Mouse (Mus musculus): ENCODE measurements at regions not wholly inside any gene's neighbourhood (a gene's known extent, or its start where the extent isn't known, plus 50 kb on each side); places are given as distances from the start of the nearest gene placed in this dataset.

DNA sequence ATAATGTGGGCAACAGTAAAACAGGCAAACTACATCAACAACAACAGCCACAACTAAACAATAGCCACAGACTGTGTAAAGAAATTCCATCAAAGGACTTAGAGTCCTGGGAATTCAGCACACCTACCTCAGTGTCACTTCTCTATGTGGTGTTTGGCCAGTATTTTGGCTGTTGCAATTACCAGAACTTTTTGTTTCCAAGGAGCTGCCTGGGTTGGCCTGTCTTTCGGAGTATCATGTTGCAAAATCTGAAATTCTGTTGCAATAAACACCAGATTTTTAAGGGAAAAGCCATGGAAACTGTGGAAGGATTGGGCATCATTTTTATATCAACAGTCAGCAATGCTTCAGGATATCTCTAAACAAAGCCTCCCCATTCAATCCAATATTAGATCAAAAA is 275.1 kb upstream of the Gm11146 start:
- Histone ChIP-seq H3K27me3 (replicated peaks) (no peaks in the 10 kb centered on the region), H3K4me1 (no peaks in the 10 kb centered on the region), H3K4me3 (replicated peaks) (no peak overlapping the region), H3K27ac (no peak overlapping the region), H3K4me2 (no peak overlapping the region), H3K36me3 (no peaks in the 10 kb centered on the region), H3K9me3 (no peaks in the 10 kb centered on the region), H3K9ac (no peak overlapping the region)
- WGBS, result 92% methylated on average over 1 of the region's 1 CpGs
- no peak for ATAC-seq (ENCODE audit: insufficient read depth, low FRiP score, low read depth)

DNA sequence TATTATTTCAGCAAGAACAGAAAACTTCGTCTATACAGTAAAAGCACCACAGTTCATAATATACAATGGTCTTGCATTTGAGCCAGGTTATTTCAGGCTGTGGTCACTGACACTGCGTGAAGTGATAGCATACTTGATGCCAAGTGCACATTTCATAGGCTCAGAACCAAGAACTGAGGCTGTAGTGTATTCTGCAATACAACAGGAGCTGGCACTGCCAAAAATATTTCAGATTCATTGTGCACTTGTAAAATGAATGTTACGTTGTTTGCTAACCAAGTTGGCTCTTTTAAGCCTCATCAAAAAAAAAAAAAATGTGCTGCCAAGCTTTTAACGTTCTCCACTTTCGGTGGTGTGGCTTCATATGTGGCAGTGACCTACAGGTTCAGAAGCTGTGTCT is 261.4 kb upstream of the Gm11146 start:
- no peak overlapping the region for H3K4me2 ChIP-seq
- H3K4me1 ChIP-seq, result no peaks in the 10 kb centered on the region
- ATAC-seq (ENCODE audit: insufficient read depth, low FRiP score, low read depth), result no peak
- no peak overlapping the region for H3K4me3 ChIP-seq (replicated peaks)
- WGBS, result 73% methylated on average over 5 of the region's 5 CpGs
- no peaks in the 10 kb centered on the region for H3K36me3 ChIP-seq
- no peaks in the 10 kb centered on the region for H3K27me3 ChIP-seq (replicated peaks)
- no peak overlapping the region for H3K27ac ChIP-seq
- H3K9ac ChIP-seq, result no peak overlapping the region
- no peaks in the 10 kb centered on the region for H3K9me3 ChIP-seq

DNA sequence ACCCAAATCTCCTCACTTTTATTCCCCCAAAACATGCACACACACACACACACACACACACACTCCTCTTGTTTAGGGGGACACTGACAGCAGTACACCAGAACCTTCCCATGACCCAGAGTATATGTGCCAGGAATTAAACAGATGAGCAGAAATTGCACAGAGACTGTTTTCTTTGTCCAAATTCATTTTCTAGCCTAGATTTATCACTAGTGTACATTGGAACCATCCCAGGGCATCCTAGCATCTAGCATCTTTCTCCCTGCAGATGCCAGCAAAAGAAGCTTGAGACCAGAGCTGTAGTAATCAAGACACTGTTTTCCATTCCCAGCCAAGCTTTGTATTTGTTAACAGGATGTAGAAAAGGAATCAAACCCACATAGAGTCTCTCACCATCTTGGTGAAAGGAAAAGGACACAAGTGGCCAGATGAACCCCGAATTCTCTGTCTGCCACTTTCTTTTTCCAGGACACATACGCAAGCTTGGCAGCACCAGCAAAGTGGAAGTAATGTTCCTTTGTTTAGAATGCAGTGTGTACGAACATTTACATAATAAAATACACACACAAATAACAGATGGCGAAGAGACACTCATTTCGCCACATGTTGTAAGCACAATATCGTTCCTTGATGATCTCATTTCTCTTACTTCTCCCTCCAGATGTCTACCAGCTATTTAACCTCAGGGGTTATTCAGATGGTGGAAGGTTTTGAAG is 250.3 kb upstream of the Gm11146 start:
- H3K9me3 ChIP-seq, result no peaks in the 10 kb centered on the region
- WGBS, result 74% methylated on average over 6 of the region's 6 CpGs
- H3K27me3 ChIP-seq (replicated peaks), result no peaks in the 10 kb centered on the region
- no peak for ATAC-seq (ENCODE audit: insufficient read depth, low FRiP score, low read depth)
- H3K9ac ChIP-seq, result no peak overlapping the region
- H3K4me3 ChIP-seq (replicated peaks), result no peak overlapping the region
- no peaks in the 10 kb centered on the region for H3K36me3 ChIP-seq
- no peaks in the 10 kb centered on the region for H3K4me1 ChIP-seq
- no peak overlapping the region for H3K27ac ChIP-seq
- no peak overlapping the region for H3K4me2 ChIP-seq

DNA sequence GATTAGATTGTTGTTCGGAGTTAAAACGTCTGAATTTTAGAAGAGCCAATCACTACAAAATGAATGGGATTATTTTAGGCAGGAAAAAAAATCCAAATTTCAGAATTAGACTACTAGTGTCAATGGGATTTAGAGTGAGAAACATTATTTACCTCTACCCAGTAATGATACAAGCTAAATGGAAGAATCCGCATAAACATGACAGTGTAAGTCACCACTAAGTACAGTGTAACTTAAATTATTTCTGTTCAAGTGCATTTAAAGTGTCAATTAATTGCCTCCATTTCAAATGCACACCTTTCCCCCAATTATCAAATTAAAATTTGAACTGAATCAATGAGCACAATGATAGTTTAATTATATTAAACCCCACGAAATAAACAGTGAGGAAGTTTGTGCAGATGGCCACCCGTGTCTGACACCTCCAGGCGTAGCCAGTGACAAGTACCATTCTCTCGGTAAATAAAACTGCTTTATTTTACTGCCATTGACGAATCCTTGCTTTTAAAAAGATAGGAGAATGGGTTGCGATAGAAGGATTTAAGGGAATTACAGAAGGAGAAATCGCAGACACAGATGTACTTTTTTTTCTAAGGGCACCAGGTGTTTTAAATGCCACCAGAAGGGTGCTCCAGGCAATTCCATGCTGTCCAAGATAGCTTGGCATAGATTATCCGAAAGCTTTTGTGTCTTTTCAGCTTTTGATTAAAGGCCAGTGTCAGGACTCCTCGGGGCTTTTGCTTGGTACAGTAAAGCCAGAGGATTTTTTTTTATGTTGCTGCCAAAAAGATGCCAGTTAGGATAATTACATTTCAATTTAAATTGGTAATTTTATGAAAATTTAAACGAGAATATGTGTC is 249.5 kb upstream of the Gm11146 start:
- ATAC-seq (ENCODE audit: insufficient read depth, low FRiP score, low read depth), result no peak
- no peaks in the 10 kb centered on the region for H3K4me1 ChIP-seq
- no peak overlapping the region for H3K27ac ChIP-seq
- no peak overlapping the region for H3K4me2 ChIP-seq
- 74% methylated on average over 13 of the region's 13 CpGs for WGBS
- no peak overlapping the region for H3K9ac ChIP-seq
- no peaks in the 10 kb centered on the region for H3K9me3 ChIP-seq
- no peaks in the 10 kb centered on the region for H3K27me3 ChIP-seq (replicated peaks)
- H3K36me3 ChIP-seq, result no peaks in the 10 kb centered on the region
- H3K4me3 ChIP-seq (replicated peaks), result no peak overlapping the region

DNA sequence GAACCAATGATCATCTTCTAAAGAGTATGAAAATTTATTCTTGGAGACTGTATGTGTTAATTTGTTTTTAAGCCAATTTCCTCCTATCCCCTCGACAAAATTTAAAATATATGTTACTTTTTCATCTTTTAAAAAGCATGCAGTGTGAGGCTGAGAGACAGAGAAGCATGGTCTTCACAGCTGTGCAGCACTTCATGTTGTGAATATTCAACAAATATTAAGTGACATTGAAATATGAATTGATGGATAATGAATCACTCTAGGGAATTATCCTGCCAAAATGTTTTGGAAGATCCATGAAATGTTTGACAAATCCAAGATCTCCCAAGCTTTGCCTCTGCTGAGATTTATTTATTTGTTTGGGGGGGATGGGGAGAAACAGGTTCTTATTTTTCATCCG is 233.9 kb upstream of the Gm11146 start:
- Histone ChIP-seq H3K9me3 (no peaks in the 10 kb centered on the region), H3K36me3 (no peaks in the 10 kb centered on the region), H3K9ac (no peak overlapping the region), H3K4me3 (replicated peaks) (no peak overlapping the region), H3K27me3 (replicated peaks) (no peaks in the 10 kb centered on the region), H3K27ac (no peak overlapping the region), H3K4me1 (no peaks in the 10 kb centered on the region), H3K4me2 (no peak overlapping the region)
- 62% methylated on average over 2 of the region's 2 CpGs for WGBS
- no peak for ATAC-seq (ENCODE audit: insufficient read depth, low FRiP score, low read depth)

DNA sequence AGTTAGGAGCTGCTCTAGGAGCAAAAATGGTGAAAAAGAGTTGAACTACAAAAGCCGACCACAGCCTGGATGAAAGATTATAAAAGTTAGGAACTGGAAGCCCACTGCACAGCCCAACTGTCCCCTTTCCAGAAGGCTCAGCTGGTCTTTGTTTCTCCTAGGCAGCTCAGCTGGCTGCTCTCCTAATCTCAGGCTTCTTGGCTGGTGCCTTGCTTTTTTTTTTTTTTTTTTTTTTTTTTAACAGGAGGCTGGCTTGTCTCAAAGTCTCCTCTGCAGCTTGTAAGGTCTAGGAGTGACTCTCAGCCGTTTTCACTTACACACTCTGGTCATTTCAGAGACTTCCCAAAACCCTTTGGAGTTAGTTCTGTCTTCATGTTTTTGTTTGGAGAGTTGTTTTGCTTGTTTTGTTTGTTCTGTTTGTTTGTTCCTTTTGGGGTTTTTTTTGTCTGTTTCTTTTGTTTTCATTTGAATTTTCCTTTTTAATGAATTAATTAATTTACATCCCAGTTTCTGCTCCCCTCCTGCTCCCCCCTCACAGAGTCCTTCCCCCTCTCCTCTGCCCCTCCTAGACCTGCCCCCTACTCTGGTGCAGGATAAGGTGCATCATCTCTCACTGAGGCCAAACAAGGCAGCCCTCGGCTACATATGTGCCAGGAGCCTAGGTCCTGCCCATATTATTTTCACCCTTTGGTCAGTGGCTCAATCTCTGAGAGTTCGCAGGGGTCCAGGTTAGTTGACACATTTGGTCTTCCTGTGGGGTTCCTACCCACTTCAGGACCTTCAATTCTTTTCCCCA is 225.6 kb upstream of the Gm11146 start:
- no peak overlapping the region for H3K4me3 ChIP-seq (replicated peaks)
- H3K9ac ChIP-seq, result no peak overlapping the region
- H3K4me1 ChIP-seq, result no peaks in the 10 kb centered on the region
- peak overlapping the region; percentile 18; the same call in 1 of the 2 replicates for H3K27ac ChIP-seq
- WGBS, result 54% methylated on average over 4 of the region's 4 CpGs
- H3K36me3 ChIP-seq, result no peaks in the 10 kb centered on the region
- H3K9me3 ChIP-seq, result no peaks in the 10 kb centered on the region
- peak; percentile 65; the same call in 1 of the 2 replicates for ATAC-seq (ENCODE audit: insufficient read depth, low FRiP score, low read depth)
- H3K4me2 ChIP-seq, result no peak overlapping the region
- no peaks in the 10 kb centered on the region for H3K27me3 ChIP-seq (replicated peaks)

DNA sequence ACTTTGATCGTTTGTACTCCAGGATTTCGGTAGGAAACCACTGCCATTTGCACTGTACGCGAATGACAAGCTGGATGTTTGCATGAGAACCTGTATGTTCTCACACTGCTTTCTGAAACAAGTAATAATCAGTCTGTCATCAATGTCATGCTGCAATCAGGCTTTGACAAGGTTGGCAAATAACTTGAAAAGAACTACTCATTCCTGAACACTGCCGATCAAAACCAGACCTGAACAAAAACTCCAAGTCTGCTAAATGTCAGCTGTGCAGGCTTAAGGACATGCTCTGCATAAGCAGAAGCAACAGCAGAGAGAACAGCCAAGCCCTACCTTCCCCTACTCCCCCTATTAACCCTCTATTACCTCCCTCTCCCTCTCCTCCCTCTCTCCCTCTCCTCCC is 197.8 kb upstream of the Gm11146 start:
- 48% methylated on average over 5 of the region's 5 CpGs for WGBS
- H3K9ac ChIP-seq, result no peak overlapping the region
- H3K4me2 ChIP-seq, result no peak overlapping the region
- ATAC-seq (ENCODE audit: insufficient read depth, low FRiP score, low read depth), result peak; percentile 63; the same call in 1 of the 2 replicates
- no peaks in the 10 kb centered on the region for H3K27me3 ChIP-seq (replicated peaks)
- no peak overlapping the region for H3K27ac ChIP-seq
- no peaks in the 10 kb centered on the region for H3K4me1 ChIP-seq
- H3K36me3 ChIP-seq, result no peaks in the 10 kb centered on the region
- H3K9me3 ChIP-seq, result no peaks in the 10 kb centered on the region
- no peak overlapping the region for H3K4me3 ChIP-seq (replicated peaks)

DNA sequence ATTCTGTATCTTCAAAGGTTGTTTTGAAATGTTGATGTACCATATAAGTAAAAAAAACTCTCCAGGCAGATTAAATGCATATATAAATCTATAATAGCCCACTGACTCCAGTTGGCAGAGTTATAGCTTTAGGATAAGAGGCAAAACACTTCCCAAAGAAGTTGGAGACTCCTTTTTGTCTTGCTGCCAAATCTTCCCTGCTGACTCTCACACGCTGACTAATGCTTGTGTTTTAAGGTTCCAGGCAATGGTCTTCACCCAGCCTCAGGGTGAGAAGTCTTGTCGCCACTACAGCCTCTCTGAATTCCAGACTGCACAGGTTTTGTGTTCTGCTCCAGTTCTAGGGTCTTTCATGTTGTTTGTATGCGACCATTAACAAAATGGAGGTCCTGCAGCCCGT is 195.0 kb upstream of the Gm11146 start:
- Histone ChIP-seq H3K4me2 (no peak overlapping the region), H3K4me1 (no peaks in the 10 kb centered on the region), H3K9me3 (no peaks in the 10 kb centered on the region), H3K36me3 (no peaks in the 10 kb centered on the region), H3K27ac (no peak overlapping the region), H3K27me3 (replicated peaks) (no peaks in the 10 kb centered on the region), H3K4me3 (replicated peaks) (no peak overlapping the region), H3K9ac (no peak overlapping the region)
- no peak for ATAC-seq (ENCODE audit: insufficient read depth, low FRiP score, low read depth)
- WGBS, result 56% methylated on average over 4 of the region's 4 CpGs

DNA sequence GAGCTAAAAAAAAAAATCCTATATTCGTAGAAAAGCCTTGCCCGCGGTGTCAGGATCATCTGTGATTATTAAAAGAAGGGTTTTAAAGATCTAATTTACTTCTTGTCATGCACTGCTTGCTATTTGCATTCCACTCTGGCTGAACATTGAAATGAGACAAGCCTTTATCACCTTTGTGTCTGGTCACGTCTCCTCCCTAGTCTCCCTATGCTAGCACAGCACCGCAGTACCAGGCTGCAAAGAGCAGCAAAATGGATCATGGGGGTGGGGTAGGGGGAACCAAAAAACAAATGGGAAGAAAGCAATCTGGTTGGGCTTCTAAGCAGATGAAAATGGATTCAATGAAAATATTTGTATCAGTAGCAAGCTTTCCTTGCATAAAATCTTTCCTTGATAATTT is 187.8 kb upstream of the Gm11146 start:
- Histone ChIP-seq H3K36me3 (no peaks in the 10 kb centered on the region), H3K27me3 (replicated peaks) (no peaks in the 10 kb centered on the region), H3K4me2 (no peak overlapping the region), H3K4me1 (no peaks in the 10 kb centered on the region), H3K9me3 (no peaks in the 10 kb centered on the region), H3K9ac (no peak overlapping the region), H3K27ac (no peak overlapping the region), H3K4me3 (replicated peaks) (no peak overlapping the region)
- 82% methylated on average over 5 of the region's 5 CpGs for WGBS
- ATAC-seq (ENCODE audit: insufficient read depth, low FRiP score, low read depth), result no peak

DNA sequence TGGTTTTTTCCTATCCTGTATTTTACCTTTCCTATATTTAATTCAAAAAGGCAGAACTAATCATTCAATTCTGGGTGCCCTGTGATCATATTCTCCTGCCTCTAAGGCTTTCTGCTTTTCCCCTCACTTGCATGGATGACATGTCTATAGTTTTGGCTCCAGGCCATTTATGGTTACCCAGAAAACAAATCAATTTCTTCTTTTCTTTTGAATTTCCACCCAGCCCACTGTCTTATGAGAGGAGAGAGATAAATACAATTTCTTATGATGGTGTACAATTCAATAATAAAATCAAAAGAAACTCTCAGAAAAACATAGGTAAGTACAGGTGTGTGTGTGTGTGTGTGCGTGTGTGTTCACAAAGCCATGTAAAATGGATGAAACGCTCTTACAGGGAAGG is 187.3 kb upstream of the Gm11146 start:
- H3K27ac ChIP-seq, result no peak overlapping the region
- no peak overlapping the region for H3K4me2 ChIP-seq
- H3K27me3 ChIP-seq (replicated peaks), result no peaks in the 10 kb centered on the region
- H3K9me3 ChIP-seq, result no peaks in the 10 kb centered on the region
- ATAC-seq (ENCODE audit: insufficient read depth, low FRiP score, low read depth), result no peak
- no peak overlapping the region for H3K9ac ChIP-seq
- no peaks in the 10 kb centered on the region for H3K36me3 ChIP-seq
- no peaks in the 10 kb centered on the region for H3K4me1 ChIP-seq
- H3K4me3 ChIP-seq (replicated peaks), result no peak overlapping the region
- WGBS, result 84% methylated on average over 2 of the region's 2 CpGs

DNA sequence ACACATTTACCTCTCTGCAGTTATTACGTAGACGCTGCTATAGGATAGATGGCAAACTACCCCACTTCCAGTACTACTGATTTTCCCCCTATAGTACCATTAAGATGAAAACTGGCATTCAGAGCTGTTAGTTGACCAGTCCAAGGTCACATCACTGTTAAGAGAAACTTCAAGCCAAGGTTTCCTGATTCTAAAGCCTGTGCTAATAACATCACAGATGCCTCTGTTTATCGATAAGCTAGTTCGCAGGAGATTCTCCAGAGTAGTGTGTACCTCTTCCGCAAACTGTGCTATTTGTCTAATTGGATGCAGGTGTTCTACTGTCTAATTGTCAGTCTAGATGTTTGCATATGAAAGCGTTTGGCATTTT is 186.9 kb upstream of the Gm11146 start:
- Histone ChIP-seq H3K4me3 (replicated peaks) (no peak overlapping the region), H3K9ac (no peak overlapping the region), H3K4me1 (no peaks in the 10 kb centered on the region), H3K9me3 (no peaks in the 10 kb centered on the region), H3K27me3 (replicated peaks) (no peaks in the 10 kb centered on the region), H3K36me3 (no peaks in the 10 kb centered on the region), H3K4me2 (no peak overlapping the region), H3K27ac (no peak overlapping the region)
- 86% methylated on average over 6 of the region's 6 CpGs for WGBS
- ATAC-seq (ENCODE audit: insufficient read depth, low FRiP score, low read depth), result no peak
